Mouse (Mus musculus): ENCODE measurements around the gene Gm7030. TPM values are rescaled to one million over a fixed set of nuclear protein-coding genes. Genes with fewer than 3 reads are reported as not detected.
"Not testable (repeated sequence)": the region's sequence is repeated elsewhere in the genome, so short reads cannot be mapped to it uniquely, and the experiment has no call there.

The Gm7030 gene
- total RNA-seq, 2 experiments from 2014 or later, result not detected

DNA sequence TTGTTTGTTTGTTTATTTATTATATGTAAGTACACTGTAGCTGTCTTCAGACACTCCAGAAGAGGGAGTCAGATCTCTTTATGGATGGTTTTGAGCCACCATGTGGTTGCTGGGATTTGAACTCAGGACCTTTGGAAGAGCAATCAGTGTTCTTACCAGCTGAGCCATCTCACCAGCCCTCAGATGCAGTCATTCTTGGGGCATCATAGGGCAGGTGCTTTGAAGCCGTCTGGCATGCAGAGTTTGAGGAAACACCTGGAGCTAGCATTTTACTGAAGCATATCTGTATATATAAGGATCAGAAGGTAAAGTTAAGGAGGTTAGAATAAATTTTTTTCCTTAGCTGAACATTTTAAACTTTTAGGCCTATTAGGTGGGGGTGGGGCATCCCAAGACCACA, 43.2 kb downstream of the Gm7030 start:
- intact Hi-C loops (cut with DNase I); DNase-seq (ENCODE audit: low spot score in 2 of 2): not testable (repeated sequence)

- no peak for DNase-seq (ENCODE audit: low spot score in 2 of 2)
- intact Hi-C loops (cut with DNase I), result no loop called here
Measured at GRCm38 (mm10) chr17:36083870-36084451, 45.3 kb downstream of the Gm7030 start.

- intact Hi-C loops (cut with DNase I), result no loop called here
- no peak for DNase-seq (ENCODE audit: low spot score in 2 of 2)
Measured at GRCm38 (mm10) chr17:36083266-36083869, 45.9 kb downstream of the Gm7030 start.

- intact Hi-C loops (cut with DNase I); DNase-seq (ENCODE audit: low spot score in 2 of 2): not testable (repeated sequence)
Measured at GRCm38 (mm10) chr17:36082519-36083232, 46.5 kb downstream of the Gm7030 start.

DNA sequence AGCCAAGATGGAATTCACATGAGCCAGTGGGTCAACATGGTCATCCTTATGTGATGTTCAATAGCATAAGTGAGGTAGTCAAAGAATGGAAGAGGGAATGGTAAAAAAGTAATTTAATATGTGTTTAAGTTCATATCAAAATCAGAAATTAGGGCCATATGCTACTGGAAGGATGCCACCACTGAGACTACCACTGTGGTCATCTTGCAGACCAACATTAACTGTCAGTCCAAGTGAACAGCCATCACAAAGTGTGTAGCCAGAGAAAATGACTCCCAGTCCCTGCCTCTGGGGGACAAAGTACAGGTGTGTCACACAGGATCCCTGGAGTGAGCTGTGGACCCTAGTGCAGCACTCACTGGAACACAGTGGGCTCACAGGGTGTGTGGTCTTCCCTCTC, 47.3 kb downstream of the Gm7030 start:
- DNase-seq (ENCODE audit: low spot score in 2 of 2); intact Hi-C loops (cut with DNase I): not testable (repeated sequence)

GRCm38 (mm10) chr17:36060829-36061228, 68.4 kb downstream of the Gm7030 start:
- peak; percentile 88 to 90 for DNase-seq (ENCODE audit: low spot score in 2 of 2)

More at GRCm38 (mm10) chr17:36060829-36061228, 68.4 kb downstream of the Gm7030 start:
- intact Hi-C loops (cut with DNase I), result loop anchor here (10.0 kb wide), 3 partner anchors 74 to 134 kb away; partner anchors contain the start of gene H2-T3

Other genes starting within 250 kb of the Gm7030 start
- 10 to 100 TPM; 29.5 to 32.4 TPM for gene Dhx16, start 249.6 kb downstream of the Gm7030 start, total RNA-seq (2021)
- 10 to 100 TPM; 55.4 to 59.6 TPM for gene 2310061I04Rik, start 232.0 kb downstream of the Gm7030 start, total RNA-seq (2021)
- 10 to 100 TPM; 53.0 to 56.1 TPM for gene Atat1, start 219.3 kb downstream of the Gm7030 start, total RNA-seq (2021)
- 10 to 100 TPM; 35.3 to 40.1 TPM for gene Mrps18b, start 213.0 kb downstream of the Gm7030 start, total RNA-seq (2021)
- 10 to 100 TPM; 70.2 to 76.0 TPM for gene Ppp1r10, start 213.0 kb downstream of the Gm7030 start, total RNA-seq (2021)
- gene Abcf1, start 159.7 kb downstream of the Gm7030 start, total RNA-seq (2021), result 10 to 100 TPM; 76.7 to 82.6 TPM
- 100 to 1,000 TPM; 161 to 175 TPM for gene Gnl1, start 149.6 kb downstream of the Gm7030 start, total RNA-seq (2021)
- 10 to 100 TPM; 40.1 to 42.9 TPM for gene Prr3, start 149.2 kb downstream of the Gm7030 start, total RNA-seq (2021)
- 1 to 10 TPM; 1.7 to 2.3 TPM for gene H2-T24, start 108.9 kb downstream of the Gm7030 start, total RNA-seq (2021)
- gene H2-T23, start 96.6 kb downstream of the Gm7030 start, total RNA-seq (2021), result 10 to 100 TPM in 1 of 2 experiments, 1 to 10 TPM in 1; 9.9 to 10.2 TPM
- 1 to 10 TPM; 8.3 to 9.3 TPM for gene H2-T22, start 86.7 kb downstream of the Gm7030 start, total RNA-seq (2021)
- not detected for gene Gm6034, start 86.5 kb downstream of the Gm7030 start, total RNA-seq (2021)
- gene Gm11127, start 71.1 kb downstream of the Gm7030 start, total RNA-seq (2021), result 1 to 10 TPM; 1.3 TPM
- not detected for gene Gm19684, start 7.7 kb downstream of the Gm7030 start, total RNA-seq (2021)
- gene Gm8909, start 39.1 kb upstream of the Gm7030 start, total RNA-seq (2021), result not detected
- not detected for gene H2-T3, start 60.9 kb upstream of the Gm7030 start, total RNA-seq (2021)
- gene Rpp21, start 128.6 kb upstream of the Gm7030 start, total RNA-seq (2021), result 10 to 100 TPM; 40.5 to 45.3 TPM
- 10 to 100 TPM; 20.7 to 22.9 TPM for gene Trim39, start 142.8 kb upstream of the Gm7030 start, total RNA-seq (2021)
- gene H2-M10.2, start 157.1 kb upstream of the Gm7030 start, total RNA-seq (2021), result not detected
- not detected for gene H2-M10.1, start 196.7 kb upstream of the Gm7030 start, total RNA-seq (2021)
- not detected for gene H2-M10.3, start 239.0 kb upstream of the Gm7030 start, total RNA-seq (2021)

Measured in left cerebral cortex, postnatal 25 days (tissue).